Mouse (Mus musculus): ENCODE measurements at regions not wholly inside any gene's neighbourhood (a gene's known extent, or its start where the extent isn't known, plus 50 kb on each side); places are given as distances from the start of the nearest gene placed in this dataset.

- no peak for DNase-seq (ENCODE audit: low spot score)
- Histone ChIP-seq H3K4me1 (no peaks in the 10 kb centered on the region), H3K36me3 (no peaks in the 10 kb centered on the region), H3K4me3 (no peak overlapping the region), H3K27ac (replicated peaks) (no peak overlapping the region), H3K27me3 (ENCODE audit: low read depth, poor library complexity, severe bottlenecking) (no peaks in the 10 kb centered on the region), H3K9me3 (replicated peaks) (no peaks in the 10 kb centered on the region)
- WGBS, result 72% methylated on average over 15 of the region's 15 CpGs
Observed at GRCm38 (mm10) chr16:30672776-30673550, 73.4 kb downstream of the Fam43a start.

- WGBS, result 90% methylated on average over 15 of the region's 15 CpGs
- DNase-seq (ENCODE audit: low spot score), result no peak
Observed at GRCm38 (mm10) chr16:30673662-30674061, 74.1 kb downstream of the Fam43a start.

GRCm38 (mm10) chr16:30675829-30676228 lies 76.3 kb downstream of the Fam43a start:
- no peak for DNase-seq (ENCODE audit: low spot score)
- Histone ChIP-seq H3K27ac (replicated peaks) (no peak overlapping the region), H3K4me1 (no peaks in the 10 kb centered on the region), H3K9me3 (replicated peaks) (no peaks in the 10 kb centered on the region), H3K4me3 (no peak overlapping the region), H3K27me3 (ENCODE audit: low read depth, poor library complexity, severe bottlenecking) (no peaks in the 10 kb centered on the region), H3K36me3 (no peaks in the 10 kb centered on the region)
- 80% methylated on average over 4 of the region's 4 CpGs for WGBS

More at GRCm38 (mm10) chr16:30673662-30674061, 74.1 kb downstream of the Fam43a start:
- Histone ChIP-seq H3K27ac (replicated peaks) (no peak overlapping the region), H3K4me1 (no peaks in the 10 kb centered on the region), H3K9me3 (replicated peaks) (no peaks in the 10 kb centered on the region), H3K4me3 (no peak overlapping the region), H3K27me3 (ENCODE audit: low read depth, poor library complexity, severe bottlenecking) (no peaks in the 10 kb centered on the region), H3K36me3 (no peaks in the 10 kb centered on the region)

GRCm38 (mm10) chr16:30677016-30677415 lies 77.5 kb downstream of the Fam43a start:
- H3K27ac ChIP-seq (replicated peaks), result no peak overlapping the region
- WGBS, result 83% methylated on average over 4 of the region's 4 CpGs
- no peaks in the 10 kb centered on the region for H3K27me3 ChIP-seq (ENCODE audit: low read depth, poor library complexity, severe bottlenecking)
- no peak for DNase-seq (ENCODE audit: low spot score)
- no peaks in the 10 kb centered on the region for H3K36me3 ChIP-seq
- H3K4me3 ChIP-seq, result no peak overlapping the region
- no peaks in the 10 kb centered on the region for H3K9me3 ChIP-seq (replicated peaks)
- H3K4me1 ChIP-seq, result no peaks in the 10 kb centered on the region

- no peak for DNase-seq (ENCODE audit: low spot score)
- Histone ChIP-seq H3K27ac (replicated peaks) (no peak overlapping the region), H3K27me3 (ENCODE audit: low read depth, poor library complexity, severe bottlenecking) (no peaks in the 10 kb centered on the region), H3K9me3 (replicated peaks) (no peaks in the 10 kb centered on the region), H3K36me3 (no peaks in the 10 kb centered on the region), H3K4me3 (no peak overlapping the region), H3K4me1 (no peaks in the 10 kb centered on the region)
- WGBS, result 84% methylated on average over 7 of the region's 7 CpGs
Observed at GRCm38 (mm10) chr16:30677896-30678707, 78.6 kb downstream of the Fam43a start.

GRCm38 (mm10) chr16:30678708-30679492 lies 79.4 kb downstream of the Fam43a start:
- H3K36me3 ChIP-seq, result no peaks in the 10 kb centered on the region
- no peaks in the 10 kb centered on the region for H3K9me3 ChIP-seq (replicated peaks)
- no peak for DNase-seq (ENCODE audit: low spot score)
- H3K4me1 ChIP-seq, result 0 out of 2 replicates have a peak, but pooled peaks cover 2% of the 10 kb centered on the region
- H3K4me3 ChIP-seq, result no peak overlapping the region
- WGBS, result 86% methylated on average over 9 of the region's 9 CpGs
- H3K27me3 ChIP-seq (ENCODE audit: low read depth, poor library complexity, severe bottlenecking), result no peaks in the 10 kb centered on the region
- H3K27ac ChIP-seq (replicated peaks), result no peak overlapping the region

- Histone ChIP-seq H3K4me3 (no peak overlapping the region), H3K27ac (replicated peaks) (no peak overlapping the region), H3K9me3 (replicated peaks) (no peaks in the 10 kb centered on the region), H3K36me3 (no peaks in the 10 kb centered on the region), H3K4me1 (0 out of 2 replicates have a peak, but pooled peaks cover 2% of the 10 kb centered on the region), H3K27me3 (ENCODE audit: low read depth, poor library complexity, severe bottlenecking) (no peaks in the 10 kb centered on the region)
- no peak for DNase-seq (ENCODE audit: low spot score)
- 88% methylated on average over 3 of the region's 3 CpGs for WGBS
Observed at GRCm38 (mm10) chr16:30679493-30679811, 79.9 kb downstream of the Fam43a start.

GRCm38 (mm10) chr16:30681421-30681820 lies 81.9 kb downstream of the Fam43a start:
- WGBS, result 86% methylated on average over 4 of the region's 4 CpGs
- Histone ChIP-seq H3K9me3 (replicated peaks) (no peaks in the 10 kb centered on the region), H3K27me3 (ENCODE audit: low read depth, poor library complexity, severe bottlenecking) (no peaks in the 10 kb centered on the region), H3K4me3 (no peak overlapping the region), H3K27ac (replicated peaks) (no peak overlapping the region), H3K36me3 (no peaks in the 10 kb centered on the region), H3K4me1 (0 out of 2 replicates have a peak, but pooled peaks cover 2% of the 10 kb centered on the region)
- no peak for DNase-seq (ENCODE audit: low spot score)

- H3K27me3 ChIP-seq (ENCODE audit: low read depth, poor library complexity, severe bottlenecking), result no peaks in the 10 kb centered on the region
- 0 out of 2 replicates have a peak, but pooled peaks cover 2% of the 10 kb centered on the region for H3K4me1 ChIP-seq
- no peak overlapping the region for H3K4me3 ChIP-seq
- no peak for DNase-seq (ENCODE audit: low spot score)
- WGBS, result 92% methylated on average over 3 of the region's 3 CpGs
- H3K9me3 ChIP-seq (replicated peaks), result no peaks in the 10 kb centered on the region
- no peaks in the 10 kb centered on the region for H3K36me3 ChIP-seq
- no peak overlapping the region for H3K27ac ChIP-seq (replicated peaks)
Observed at GRCm38 (mm10) chr16:30683986-30684385, 84.5 kb downstream of the Fam43a start.

GRCm38 (mm10) chr16:30686536-30686935 lies 87.0 kb downstream of the Fam43a start:
- H3K27ac ChIP-seq (replicated peaks), result no peak overlapping the region
- no peak overlapping the region for H3K4me3 ChIP-seq
- 0 out of 2 replicates have a peak, but pooled peaks cover 2% of the 10 kb centered on the region for H3K4me1 ChIP-seq
- no peak for DNase-seq (ENCODE audit: low spot score)
- no peaks in the 10 kb centered on the region for H3K36me3 ChIP-seq
- H3K27me3 ChIP-seq (ENCODE audit: low read depth, poor library complexity, severe bottlenecking), result no peaks in the 10 kb centered on the region
- 79% methylated on average over 6 of the region's 6 CpGs for WGBS
- no peaks in the 10 kb centered on the region for H3K9me3 ChIP-seq (replicated peaks)

GRCm38 (mm10) chr16:30687225-30687624 lies 87.7 kb downstream of the Fam43a start:
- H3K27ac ChIP-seq (replicated peaks), result no peak overlapping the region
- 84% methylated on average over 6 of the region's 6 CpGs for WGBS

GRCm38 (mm10) chr16:30687682-30688081 lies 88.2 kb downstream of the Fam43a start:
- Histone ChIP-seq H3K36me3 (no peaks in the 10 kb centered on the region), H3K4me3 (no peak overlapping the region), H3K27me3 (ENCODE audit: low read depth, poor library complexity, severe bottlenecking) (no peaks in the 10 kb centered on the region), H3K27ac (replicated peaks) (no peak overlapping the region), H3K9me3 (replicated peaks) (no peaks in the 10 kb centered on the region), H3K4me1 (peaks cover 8% of the 10 kb centered on the region)
- no peak for DNase-seq (ENCODE audit: low spot score)
- WGBS, result 77% methylated on average over 8 of the region's 8 CpGs

More at GRCm38 (mm10) chr16:30687225-30687624, 87.7 kb downstream of the Fam43a start:
- no peak for DNase-seq (ENCODE audit: low spot score)
- Histone ChIP-seq H3K27me3 (ENCODE audit: low read depth, poor library complexity, severe bottlenecking) (no peaks in the 10 kb centered on the region), H3K4me1 (peaks cover 3% of the 10 kb centered on the region), H3K36me3 (no peaks in the 10 kb centered on the region), H3K4me3 (no peak overlapping the region), H3K9me3 (replicated peaks) (no peaks in the 10 kb centered on the region)

All from midbrain, embryonic 10.5 days (tissue).